Mouse (Mus musculus): ENCODE data around the gene Tamm41. TPM values are rescaled to one million over a fixed set of nuclear protein-coding genes. Genes with fewer than 3 reads are reported as not detected.

Gene Tamm41
- polyA plus RNA-seq, 2 experiments: 16.0 to 27.3 TPM

- Histone ChIP-seq H3K4me3 (ENCODE audit: insufficient read depth in 1 of 2, low read depth in 2 of 2, low read length in 2 of 2) (no peak overlapping the region), H3K36me3 (replicated peaks; ENCODE audit: control insufficient read depth, insufficient read depth, low read depth) (no peaks in the 10 kb centered on the region), H3K4me2 (ENCODE audit: low read depth) (peak overlapping the region; percentile 84; the same call in 1 of the 2 replicates), H3K27me3 (ENCODE audit: control insufficient read depth, insufficient read depth, low read length) (peaks cover 39% of the 10 kb centered on the region), H3K9ac (replicated peaks) (no peak overlapping the region), H3K9me3 (ENCODE audit: control insufficient read depth, low read length) (no peaks in the 10 kb centered on the region), H3K4me1 (replicated peaks; ENCODE audit: control insufficient read depth in 2 of 2, insufficient read depth in 2 of 2, low read length in 1 of 2) (no peaks in the 10 kb centered on the region), H3K27ac (no peak overlapping the region)
- no peak for DNase-seq (ENCODE audit: low read depth in 3 of 3, low spot score in 3 of 3)
- whole genome bisulfite sequencing (ENCODE audit: insufficient replicate concordance): 42% methylated on average over 12 of the region's 12 CpGs
- no peak for TF ChIP-seq CTCF (IDR thresholded peaks at IDR 0.05; ENCODE audit: low read depth)
- TF ChIP-seq EP300 (IDR thresholded peaks at IDR 0.05; ENCODE audit: low read depth): no peak
- no peak for ATAC-seq (ENCODE audit: insufficient read depth)
Measured at GRCm38 (mm10) chr6:114967623-114968022, 70.1 kb downstream of the Tamm41 start.

- no peak for TF ChIP-seq CTCF (IDR thresholded peaks at IDR 0.05; ENCODE audit: low read depth)
- TF ChIP-seq EP300 (IDR thresholded peaks at IDR 0.05; ENCODE audit: low read depth): no peak
- Histone ChIP-seq H3K36me3 (replicated peaks; ENCODE audit: control insufficient read depth, insufficient read depth, low read depth) (no peaks in the 10 kb centered on the region), H3K4me3 (ENCODE audit: insufficient read depth in 1 of 2, low read depth in 2 of 2, low read length in 2 of 2) (no peak overlapping the region), H3K27me3 (ENCODE audit: control insufficient read depth, insufficient read depth, low read length) (peaks cover 39% of the 10 kb centered on the region), H3K4me2 (ENCODE audit: low read depth) (no peak overlapping the region), H3K9me3 (ENCODE audit: control insufficient read depth, low read length) (no peaks in the 10 kb centered on the region), H3K4me1 (replicated peaks; ENCODE audit: control insufficient read depth in 2 of 2, insufficient read depth in 2 of 2, low read length in 1 of 2) (no peaks in the 10 kb centered on the region), H3K9ac (replicated peaks) (no peak overlapping the region), H3K27ac (no peak overlapping the region)
- WGBS (ENCODE audit: insufficient replicate concordance): 25% methylated on average over 2 of the region's 2 CpGs
- no peak for ATAC-seq (ENCODE audit: insufficient read depth)
- DNase-seq (ENCODE audit: low read depth in 3 of 3, low spot score in 3 of 3): no peak
Measured at GRCm38 (mm10) chr6:114966396-114967154, 71.1 kb downstream of the Tamm41 start.

GRCm38 (mm10) chr6:114965802-114966201 is 71.9 kb downstream of the Tamm41 start:
- H3K4me3 ChIP-seq (ENCODE audit: insufficient read depth in 1 of 2, low read depth in 2 of 2, low read length in 2 of 2): no peak overlapping the region
- no peak overlapping the region for H3K27ac ChIP-seq
- H3K9ac ChIP-seq (replicated peaks): no peak overlapping the region
- ATAC-seq (ENCODE audit: insufficient read depth) (no peak), DNase-seq (ENCODE audit: low read depth in 3 of 3, low spot score in 3 of 3) (no peak)
- H3K27me3 ChIP-seq (ENCODE audit: control insufficient read depth, insufficient read depth, low read length): peaks cover 39% of the 10 kb centered on the region
- H3K9me3 ChIP-seq (ENCODE audit: control insufficient read depth, low read length): no peaks in the 10 kb centered on the region
- WGBS (ENCODE audit: insufficient replicate concordance): 53% methylated on average over 3 of the region's 3 CpGs
- H3K4me2 ChIP-seq (ENCODE audit: low read depth): no peak overlapping the region
- no peak for TF ChIP-seq CTCF (IDR thresholded peaks at IDR 0.05; ENCODE audit: low read depth)
- no peak for TF ChIP-seq EP300 (IDR thresholded peaks at IDR 0.05; ENCODE audit: low read depth)
- no peaks in the 10 kb centered on the region for H3K36me3 ChIP-seq (replicated peaks; ENCODE audit: control insufficient read depth, insufficient read depth, low read depth)
- H3K4me1 ChIP-seq (replicated peaks; ENCODE audit: control insufficient read depth in 2 of 2, insufficient read depth in 2 of 2, low read length in 1 of 2): no peaks in the 10 kb centered on the region

- H3K9ac ChIP-seq (replicated peaks): no peak overlapping the region
- ATAC-seq (ENCODE audit: insufficient read depth): no peak
- no peak for DNase-seq (ENCODE audit: low read depth in 3 of 3, low spot score in 3 of 3)
- no peak overlapping the region for H3K27ac ChIP-seq
- no peak overlapping the region for H3K4me3 ChIP-seq (ENCODE audit: insufficient read depth in 1 of 2, low read depth in 2 of 2, low read length in 2 of 2)
- TF ChIP-seq EP300 (IDR thresholded peaks at IDR 0.05; ENCODE audit: low read depth) (no peak), CTCF (IDR thresholded peaks at IDR 0.05; ENCODE audit: low read depth) (no peak)
- H3K4me2 ChIP-seq (ENCODE audit: low read depth): no peak overlapping the region
- peaks cover 35% of the 10 kb centered on the region for H3K27me3 ChIP-seq (ENCODE audit: control insufficient read depth, insufficient read depth, low read length)
- H3K9me3 ChIP-seq (ENCODE audit: control insufficient read depth, low read length): no peaks in the 10 kb centered on the region
- WGBS (ENCODE audit: insufficient replicate concordance): 59% methylated on average over 8 of the region's 8 CpGs
- no peaks in the 10 kb centered on the region for H3K4me1 ChIP-seq (replicated peaks; ENCODE audit: control insufficient read depth in 2 of 2, insufficient read depth in 2 of 2, low read length in 1 of 2)
- H3K36me3 ChIP-seq (replicated peaks; ENCODE audit: control insufficient read depth, insufficient read depth, low read depth): no peaks in the 10 kb centered on the region
Measured at GRCm38 (mm10) chr6:114965396-114965795, 72.3 kb downstream of the Tamm41 start.

GRCm38 (mm10) chr6:114964235-114964634 is 73.4 kb downstream of the Tamm41 start:
- WGBS (ENCODE audit: insufficient replicate concordance): 53% methylated on average over 2 of the region's 2 CpGs
- H3K9ac ChIP-seq (replicated peaks): no peak overlapping the region
- H3K36me3 ChIP-seq (replicated peaks; ENCODE audit: control insufficient read depth, insufficient read depth, low read depth): no peaks in the 10 kb centered on the region
- no peaks in the 10 kb centered on the region for H3K4me1 ChIP-seq (replicated peaks; ENCODE audit: control insufficient read depth in 2 of 2, insufficient read depth in 2 of 2, low read length in 1 of 2)
- no peak for ATAC-seq (ENCODE audit: insufficient read depth)
- H3K9me3 ChIP-seq (ENCODE audit: control insufficient read depth, low read length): no peaks in the 10 kb centered on the region
- H3K4me3 ChIP-seq (ENCODE audit: insufficient read depth in 1 of 2, low read depth in 2 of 2, low read length in 2 of 2): no peak overlapping the region
- H3K4me2 ChIP-seq (ENCODE audit: low read depth): no peak overlapping the region
- peaks cover 25% of the 10 kb centered on the region for H3K27me3 ChIP-seq (ENCODE audit: control insufficient read depth, insufficient read depth, low read length)
- H3K27ac ChIP-seq: no peak overlapping the region
- TF ChIP-seq EP300 (IDR thresholded peaks at IDR 0.05; ENCODE audit: low read depth) (no peak), CTCF (IDR thresholded peaks at IDR 0.05; ENCODE audit: low read depth) (no peak)
- DNase-seq (ENCODE audit: low read depth in 3 of 3, low spot score in 3 of 3): no peak
